Mouse (Mus musculus): ENCODE data around the gene Cnst.

DNA sequence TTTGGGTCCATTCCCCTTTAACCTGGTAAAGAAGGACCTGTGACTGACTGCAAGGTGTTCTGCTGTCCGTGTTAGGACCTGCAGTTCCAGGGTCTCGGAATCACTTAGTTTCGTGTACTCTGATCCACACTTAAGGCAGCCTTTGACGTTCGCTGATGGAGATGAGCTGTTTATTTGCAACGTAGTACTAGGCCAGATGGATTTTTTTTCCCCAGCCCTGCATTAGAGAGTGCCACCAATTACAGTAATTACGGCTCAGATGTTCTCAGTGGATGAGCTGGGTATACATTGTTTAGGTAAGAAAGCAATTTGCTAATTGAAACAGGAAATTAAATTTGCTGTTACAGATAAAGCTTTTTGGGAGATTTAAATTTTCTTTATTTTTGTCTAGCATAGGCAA is 71.3 kb downstream of the Cnst start:
- TF ChIP-seq CTCF (IDR thresholded peaks at IDR 0.05; ENCODE audit: borderline replicate concordance, insufficient read depth, low read depth, low read length) = no peak
- TF ChIP-seq POLR2A (IDR thresholded peaks at IDR 0.05; ENCODE audit: borderline replicate concordance, insufficient read depth, low read length) = no peak

All from cerebellum, adult 2 months (tissue).